Mouse (Mus musculus): ENCODE data around the gene Lhx5. TPM values are rescaled to one million over a fixed set of nuclear protein-coding genes. Genes with fewer than 3 reads are reported as not detected.
A peak's percentile ranks its signal among the peaks of the same experiment; 100 is the strongest.

Lhx5 gene
- polyA plus RNA-seq, 1 experiment, result not detected

GRCm38 (mm10) chr5:120428990-120429389, 2.5 kb upstream of the Lhx5 start:
- Histone ChIP-seq H3K9ac (ENCODE audit: low read depth, poor library complexity, severe bottlenecking) (no peak overlapping the region), H3K4me1 (ENCODE audit: control insufficient read depth, insufficient read depth, low read length) (no peaks in the 10 kb centered on the region), H3K27me3 (ENCODE audit: control insufficient read depth, insufficient read depth, low read length, poor library complexity, severe bottlenecking) (peaks cover 62% of the 10 kb centered on the region), H3K36me3 (ENCODE audit: control insufficient read depth, insufficient read depth, low read length, poor library complexity, severe bottlenecking) (no peaks in the 10 kb centered on the region), H3K9me3 (replicated peaks; ENCODE audit: control insufficient read depth, insufficient read depth, low read length, poor library complexity, severe bottlenecking) (no peaks in the 10 kb centered on the region), H3K27ac (ENCODE audit: insufficient read depth, low read length) (no peak overlapping the region), H3K4me3 (ENCODE audit: low read depth, low read length) (no peak overlapping the region)
- TF ChIP-seq EP300 (IDR thresholded peaks at IDR 0.05; ENCODE audit: insufficient read depth, low read depth, low read length) (no peak), CTCF (IDR thresholded peaks at IDR 0.05; ENCODE audit: low read depth, low read length) (no peak), POLR2A (IDR thresholded peaks at IDR 0.05; ENCODE audit: insufficient read depth, low read length) (no peak)

- H3K4me3 ChIP-seq (ENCODE audit: low read depth, low read length), result no peak overlapping the region
- H3K27ac ChIP-seq (ENCODE audit: insufficient read depth, low read length), result no peak overlapping the region
- no peak overlapping the region for H3K9ac ChIP-seq (ENCODE audit: low read depth, poor library complexity, severe bottlenecking)
- no peaks in the 10 kb centered on the region for H3K4me1 ChIP-seq (ENCODE audit: control insufficient read depth, insufficient read depth, low read length)
- H3K9me3 ChIP-seq (replicated peaks; ENCODE audit: control insufficient read depth, insufficient read depth, low read length, poor library complexity, severe bottlenecking), result no peaks in the 10 kb centered on the region
- H3K27me3 ChIP-seq (ENCODE audit: control insufficient read depth, insufficient read depth, low read length, poor library complexity, severe bottlenecking), result peaks cover 63% of the 10 kb centered on the region
- no peaks in the 10 kb centered on the region for H3K36me3 ChIP-seq (ENCODE audit: control insufficient read depth, insufficient read depth, low read length, poor library complexity, severe bottlenecking)
- TF ChIP-seq POLR2A (IDR thresholded peaks at IDR 0.05; ENCODE audit: insufficient read depth, low read length) (no peak), EP300 (IDR thresholded peaks at IDR 0.05; ENCODE audit: insufficient read depth, low read depth, low read length) (no peak), CTCF (IDR thresholded peaks at IDR 0.05; ENCODE audit: low read depth, low read length) (no peak)
Observed at GRCm38 (mm10) chr5:120429692-120430091, 1.8 kb upstream of the Lhx5 start.

- no peak overlapping the region for H3K27ac ChIP-seq (ENCODE audit: insufficient read depth, low read length)
- TF ChIP-seq POLR2A (IDR thresholded peaks at IDR 0.05; ENCODE audit: insufficient read depth, low read length), result no peak
- TF ChIP-seq CTCF (IDR thresholded peaks at IDR 0.05; ENCODE audit: low read depth, low read length), result no peak
- no peak for TF ChIP-seq EP300 (IDR thresholded peaks at IDR 0.05; ENCODE audit: insufficient read depth, low read depth, low read length)
- no peaks in the 10 kb centered on the region for H3K36me3 ChIP-seq (ENCODE audit: control insufficient read depth, insufficient read depth, low read length, poor library complexity, severe bottlenecking)
- peak overlapping the region; percentile 19 for H3K4me3 ChIP-seq (ENCODE audit: low read depth, low read length)
- peaks cover 55% of the 10 kb centered on the region for H3K27me3 ChIP-seq (ENCODE audit: control insufficient read depth, insufficient read depth, low read length, poor library complexity, severe bottlenecking)
- H3K9ac ChIP-seq (ENCODE audit: low read depth, poor library complexity, severe bottlenecking), result no peak overlapping the region
- no peaks in the 10 kb centered on the region for H3K4me1 ChIP-seq (ENCODE audit: control insufficient read depth, insufficient read depth, low read length)
- no peaks in the 10 kb centered on the region for H3K9me3 ChIP-seq (replicated peaks; ENCODE audit: control insufficient read depth, insufficient read depth, low read length, poor library complexity, severe bottlenecking)
Observed at GRCm38 (mm10) chr5:120431001-120431583, 407 bp upstream of the Lhx5 start.

GRCm38 (mm10) chr5:120432486-120433015, 1.1 kb downstream of the Lhx5 start:
- H3K9ac ChIP-seq (ENCODE audit: low read depth, poor library complexity, severe bottlenecking), result no peak overlapping the region
- H3K27me3 ChIP-seq (ENCODE audit: control insufficient read depth, insufficient read depth, low read length, poor library complexity, severe bottlenecking), result peaks cover 46% of the 10 kb centered on the region
- H3K4me3 ChIP-seq (ENCODE audit: low read depth, low read length), result no peak overlapping the region; the same call in 1 of the 2 replicates
- H3K9me3 ChIP-seq (replicated peaks; ENCODE audit: control insufficient read depth, insufficient read depth, low read length, poor library complexity, severe bottlenecking), result no peaks in the 10 kb centered on the region
- no peaks in the 10 kb centered on the region for H3K4me1 ChIP-seq (ENCODE audit: control insufficient read depth, insufficient read depth, low read length)
- TF ChIP-seq POLR2A (IDR thresholded peaks at IDR 0.05; ENCODE audit: insufficient read depth, low read length), result no peak
- no peak for TF ChIP-seq CTCF (IDR thresholded peaks at IDR 0.05; ENCODE audit: low read depth, low read length)
- TF ChIP-seq EP300 (IDR thresholded peaks at IDR 0.05; ENCODE audit: insufficient read depth, low read depth, low read length), result no peak
- no peak overlapping the region for H3K27ac ChIP-seq (ENCODE audit: insufficient read depth, low read length)
- H3K36me3 ChIP-seq (ENCODE audit: control insufficient read depth, insufficient read depth, low read length, poor library complexity, severe bottlenecking), result no peaks in the 10 kb centered on the region

GRCm38 (mm10) chr5:120433135-120433760, 1.7 kb downstream of the Lhx5 start:
- Histone ChIP-seq H3K9me3 (replicated peaks; ENCODE audit: control insufficient read depth, insufficient read depth, low read length, poor library complexity, severe bottlenecking) (no peaks in the 10 kb centered on the region), H3K27ac (ENCODE audit: insufficient read depth, low read length) (no peak overlapping the region), H3K4me1 (ENCODE audit: control insufficient read depth, insufficient read depth, low read length) (no peaks in the 10 kb centered on the region), H3K9ac (ENCODE audit: low read depth, poor library complexity, severe bottlenecking) (no peak overlapping the region), H3K36me3 (ENCODE audit: control insufficient read depth, insufficient read depth, low read length, poor library complexity, severe bottlenecking) (no peaks in the 10 kb centered on the region), H3K27me3 (ENCODE audit: control insufficient read depth, insufficient read depth, low read length, poor library complexity, severe bottlenecking) (peaks cover 45% of the 10 kb centered on the region), H3K4me3 (ENCODE audit: low read depth, low read length) (no peak overlapping the region)
- TF ChIP-seq CTCF (IDR thresholded peaks at IDR 0.05; ENCODE audit: low read depth, low read length) (no peak), EP300 (IDR thresholded peaks at IDR 0.05; ENCODE audit: insufficient read depth, low read depth, low read length) (no peak), POLR2A (IDR thresholded peaks at IDR 0.05; ENCODE audit: insufficient read depth, low read length) (no peak)

- no peaks in the 10 kb centered on the region for H3K4me1 ChIP-seq (ENCODE audit: control insufficient read depth, insufficient read depth, low read length)
- H3K9me3 ChIP-seq (replicated peaks; ENCODE audit: control insufficient read depth, insufficient read depth, low read length, poor library complexity, severe bottlenecking), result no peaks in the 10 kb centered on the region
- H3K27ac ChIP-seq (ENCODE audit: insufficient read depth, low read length), result no peak overlapping the region
- no peak overlapping the region for H3K4me3 ChIP-seq (ENCODE audit: low read depth, low read length)
- TF ChIP-seq CTCF (IDR thresholded peaks at IDR 0.05; ENCODE audit: low read depth, low read length) (no peak), EP300 (IDR thresholded peaks at IDR 0.05; ENCODE audit: insufficient read depth, low read depth, low read length) (no peak), POLR2A (IDR thresholded peaks at IDR 0.05; ENCODE audit: insufficient read depth, low read length) (no peak)
- H3K9ac ChIP-seq (ENCODE audit: low read depth, poor library complexity, severe bottlenecking), result no peak overlapping the region
- peaks cover 46% of the 10 kb centered on the region for H3K27me3 ChIP-seq (ENCODE audit: control insufficient read depth, insufficient read depth, low read length, poor library complexity, severe bottlenecking)
- H3K36me3 ChIP-seq (ENCODE audit: control insufficient read depth, insufficient read depth, low read length, poor library complexity, severe bottlenecking), result no peaks in the 10 kb centered on the region
Observed at GRCm38 (mm10) chr5:120434231-120434735, 2.8 kb downstream of the Lhx5 start.
